In the genomic region with DNA sequence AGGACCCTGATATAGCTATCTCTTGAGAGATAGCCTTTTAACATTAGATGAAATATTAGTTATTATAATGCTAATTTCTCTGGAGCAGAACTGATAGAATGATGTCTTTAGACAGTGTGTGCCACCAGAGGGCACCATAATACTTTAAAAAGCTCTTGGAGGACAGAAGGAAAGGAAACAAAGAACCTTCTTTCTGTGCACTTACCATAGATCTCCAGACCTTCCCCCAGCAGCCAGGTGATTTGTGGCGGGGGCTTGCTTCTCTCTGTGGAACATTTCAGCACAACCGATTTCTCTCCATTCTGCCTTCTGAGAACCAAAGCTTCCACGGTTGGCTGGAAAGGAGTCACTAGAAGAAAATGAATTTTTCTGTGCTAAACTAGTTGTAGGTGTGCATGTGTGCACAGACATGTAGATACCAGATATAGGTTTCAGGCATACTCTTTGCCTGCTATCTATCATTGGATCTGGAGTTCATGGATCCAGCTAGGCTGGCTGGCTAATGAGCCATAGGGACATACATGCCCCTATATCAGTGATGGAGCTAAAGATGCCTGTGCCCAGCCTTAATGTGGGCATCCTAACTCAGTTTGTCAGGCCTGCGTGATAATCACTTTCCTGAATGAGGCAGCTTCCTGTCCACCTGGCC, we compare ENCODE assay signal across 8 mouse cellular contexts. TPM values are rescaled to one million over a fixed set of nuclear protein-coding genes. Genes with fewer than 3 reads are reported as not detected.
DNase-seq lines count a peak whose midpoint lies in the region; ATAC-seq and TF ChIP-seq lines count a peak whose summit lies in the region.
"Had no signal": no experiment of that assay in that cellular context is flagged by ENCODE, and none has a peak within 500 bp of the region (broad histone marks: within the 10 kb centered on the region; RNA-seq: fewer than 3 reads in every experiment).

No protein-coding gene starts in this region.

- 37% methylated on average over 4 of the region's 4 CpGs for WGBS in kidney, postnatal 0 days
- 36% methylated on average over 4 of the region's 4 CpGs for WGBS in liver, postnatal 0 days (ENCODE audit: insufficient replicate concordance)

- H3K9ac ChIP-seq in kidney, postnatal 0 days (ENCODE audit: low read depth, low read length) = no peak overlapping the region
- H3K9ac ChIP-seq in liver, postnatal 0 days (replicated peaks) = no peak overlapping the region
- H3K9ac ChIP-seq: heart, embryonic 15.5 days had no signal

- H3K36me3 ChIP-seq in kidney, postnatal 0 days (ENCODE audit: insufficient read depth, low read length) = no peaks in the 10 kb centered on the region
- no peaks in the 10 kb centered on the region for H3K36me3 ChIP-seq in liver, postnatal 0 days (replicated peaks; ENCODE audit: insufficient read depth, low read length)
- H3K36me3 ChIP-seq: heart, embryonic 15.5 days had no signal

- no peak overlapping the region for H3K4me3 ChIP-seq in kidney, postnatal 0 days (replicated peaks; ENCODE audit: low read depth, low read length)
- H3K4me3 ChIP-seq in liver, postnatal 0 days (ENCODE audit: low read depth, low read length) = no peak overlapping the region
- H3K4me3 ChIP-seq: heart, embryonic 15.5 days had no signal

- H3K27me3 ChIP-seq in kidney, postnatal 0 days (ENCODE audit: insufficient read depth, low read length) = no peaks in the 10 kb centered on the region
- no peaks in the 10 kb centered on the region for H3K27me3 ChIP-seq in liver, postnatal 0 days (ENCODE audit: insufficient read depth, low read length)
- H3K27me3 ChIP-seq: heart, embryonic 15.5 days had no signal

- DNase-seq in CD8-positive naive resting alpha-beta T cell, adult 2 months (ENCODE audit: low read depth in 2 of 2, low spot score in 2 of 2) = peak; percentile 38 to 60
- peak; percentile 80 for DNase-seq in NIH3T3 (ENCODE audit: low read depth)
- peak; percentile 68 for DNase-seq in cerebellum, adult 9-11 months
- DNase-seq in gastrocnemius, postnatal 10 days = peak; percentile 49
- peak; percentile 89 for DNase-seq in kidney, postnatal 0 days (ENCODE audit: low spot score)
- DNase-seq in liver, postnatal 0 days = peak; percentile 35
- peak; percentile 22 for DNase-seq in retina, adult 2 months (ENCODE audit: low read depth, low spot score)

- no peak overlapping the region for H3K4me2 ChIP-seq in kidney, postnatal 0 days (ENCODE audit: low read length)
- no peak overlapping the region for H3K4me2 ChIP-seq in liver, postnatal 0 days (ENCODE audit: low read depth, low read length)
- H3K4me2 ChIP-seq: heart, embryonic 15.5 days had no signal

- peak; percentile 76 for TF ChIP-seq CTCF in kidney, postnatal 0 days (IDR thresholded peaks at IDR 0.05; ENCODE audit: low read depth)
- peak; percentile 61 for TF ChIP-seq CTCF in liver, postnatal 0 days (IDR thresholded peaks at IDR 0.05; ENCODE audit: low read depth)

- no peak for TF ChIP-seq EP300 in liver, postnatal 0 days (IDR thresholded peaks at IDR 0.05; ENCODE audit: low read depth)

- no peaks in the 10 kb centered on the region for H3K9me3 ChIP-seq in kidney, postnatal 0 days (replicated peaks; ENCODE audit: low read length)
- no peaks in the 10 kb centered on the region for H3K9me3 ChIP-seq in liver, postnatal 0 days (ENCODE audit: low read length)
- H3K9me3 ChIP-seq: heart, embryonic 15.5 days had no signal

- no peak for ATAC-seq in kidney, postnatal 0 days (replicated peaks; ENCODE audit: low FRiP score, low read depth)
- no peak for ATAC-seq in liver, postnatal 0 days

- H3K4me1 ChIP-seq in kidney, postnatal 0 days (replicated peaks; ENCODE audit: insufficient read depth, low read length) = no peaks in the 10 kb centered on the region
- no peaks in the 10 kb centered on the region for H3K4me1 ChIP-seq in liver, postnatal 0 days (ENCODE audit: insufficient read depth)
- H3K4me1 ChIP-seq: heart, embryonic 15.5 days had no signal

- no peak overlapping the region for H3K27ac ChIP-seq in kidney, postnatal 0 days
- no peak overlapping the region for H3K27ac ChIP-seq in liver, postnatal 0 days (ENCODE audit: low read depth)
- H3K27ac ChIP-seq: heart, embryonic 15.5 days had no signal

RNA-seq across cellular contexts. Expression of a gene that starts 14.4 kb away (rescaled TPM):
- total RNA-seq in gastrocnemius, postnatal 10 days (2021) = under 1 TPM in 1 of 2 experiments, not detected in 1; 0.14 TPM
- 0.41 and 0.46 TPM in 2 replicates for polyA plus RNA-seq in kidney, postnatal 0 days (2015; fragmentation: Nextera tagmentation; extraction: Ambion mirVana)
- 0.06 and 0.08 TPM in 2 replicates for polyA plus RNA-seq in liver, postnatal 0 days (2015; fragmentation: Nextera tagmentation; extraction: Ambion mirVana)
- polyA plus RNA-seq: heart, embryonic 15.5 days had no signal

RNA-seq across cellular contexts. Expression of a gene that starts 26.1 kb away (rescaled TPM):
- total RNA-seq in gastrocnemius, postnatal 10 days (2021) = not detected
- polyA plus RNA-seq in kidney, postnatal 0 days (2015; fragmentation: Nextera tagmentation; extraction: Ambion mirVana) = 0.14 and 0.17 TPM in 2 replicates
- polyA plus RNA-seq in liver, postnatal 0 days (2015; fragmentation: Nextera tagmentation; extraction: Ambion mirVana) = 0.04 TPM in 1 of 2 replicates, not detected in the other
- polyA plus RNA-seq: heart, embryonic 15.5 days had no signal

Comparison
In these comparisons a context has a peak if more than half of its experiments do, and no peak if none do; other contexts are left out.
1. DNase-seq: peak in every context shown above with its lines; median percentile 89 in kidney, postnatal 0 days; 80 in NIH3T3; 68 in cerebellum, adult 9-11 months; 49 in CD8-positive naive resting alpha-beta T cell, adult 2 months; 49 in gastrocnemius, postnatal 10 days; 35 in liver, postnatal 0 days; 22 in retina, adult 2 months.